Mouse (Mus musculus): Measurements from ENCODE around the gene Fam189a2.

DNA sequence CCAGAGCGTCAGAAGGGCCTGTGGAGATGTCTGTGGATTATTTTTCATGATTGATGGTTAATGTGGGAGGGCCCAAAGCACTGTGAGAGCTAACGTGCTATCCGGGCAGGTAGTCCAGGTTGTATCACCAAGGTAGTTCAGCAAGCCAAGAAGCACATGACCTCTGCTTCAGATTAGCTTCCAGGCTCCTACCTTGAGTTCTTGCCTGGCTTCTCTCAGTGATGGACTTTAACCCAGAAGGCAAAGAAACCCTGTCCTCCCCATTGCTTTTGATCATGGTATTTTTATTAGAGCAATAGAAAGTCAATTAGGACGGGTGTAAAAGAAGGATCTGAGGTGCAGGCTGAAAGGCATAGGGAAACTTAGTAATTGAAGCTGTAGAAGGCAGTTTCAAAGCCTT, 32.8 kb upstream of the Fam189a2 start:
- TF ChIP-seq CTCF (IDR thresholded peaks at IDR 0.05; ENCODE audit: control insufficient read depth, insufficient read depth, low read length) (no peak), POLR2A (IDR thresholded peaks at IDR 0.05; ENCODE audit: borderline replicate concordance, control insufficient read depth, low read depth, low read length) (no peak)
